Mouse (Mus musculus): ENCODE results near the gene Fam192a. TPM values are rescaled to one million over a fixed set of nuclear protein-coding genes. Genes with fewer than 3 reads are reported as not detected.

The Fam192a gene
- total and polyA plus RNA-seq, 2 experiments from 2014 or later = 44.5 to 79.9 TPM

- H3K9ac ChIP-seq = peak within 1 kb of the TSS; percentile 77
- peak within 1 kb of the TSS; percentile 74 for H3K27ac ChIP-seq (ENCODE audit: low read depth, low read length)
- peaks cover 6% of the 10 kb centered on the region; the same call in 1 of the 2 replicates for H3K4me1 ChIP-seq (ENCODE audit: insufficient read depth)
- under 1% methylated on average over 56 of the region's 81 CpGs for WGBS
- DNase-seq (peak; percentile 76), ATAC-seq (peak; percentile 85)
- H3K4me3 ChIP-seq (ENCODE audit: low read depth, low read length) = peak within 1 kb of the TSS; percentile 63
- H3K9me3 ChIP-seq (ENCODE audit: low read length) = no peaks in the 10 kb centered on the region
- H3K4me2 ChIP-seq (ENCODE audit: low read depth) = peak within 1 kb of the TSS; percentile 92
- peak; percentile 57 for TF ChIP-seq CTCF (IDR thresholded peaks at IDR 0.05; ENCODE audit: low read depth)
- no peaks in the 10 kb centered on the region for H3K27me3 ChIP-seq (ENCODE audit: insufficient read depth, low read length)
- no peaks in the 10 kb centered on the region for H3K36me3 ChIP-seq (ENCODE audit: insufficient read depth)
Measured at GRCm38 (mm10) chr8:94532873-94533671, 68.7 kb downstream of the Fam192a start, which contains the start of gene Cpne2. Gene Cpne2 (plus strand): TSS chr8:94532990.

- Histone ChIP-seq H3K4me2 (ENCODE audit: low read depth) (peak overlapping the region; percentile 92), H3K27ac (ENCODE audit: low read depth, low read length) (peak overlapping the region; percentile 74), H3K9me3 (ENCODE audit: low read length) (no peaks in the 10 kb centered on the region), H3K4me1 (ENCODE audit: insufficient read depth) (peaks cover 6% of the 10 kb centered on the region; the same call in 1 of the 2 replicates), H3K4me3 (ENCODE audit: low read depth, low read length) (peak overlapping the region; percentile 63), H3K9ac (peak overlapping the region; percentile 77), H3K36me3 (ENCODE audit: insufficient read depth) (no peaks in the 10 kb centered on the region), H3K27me3 (ENCODE audit: insufficient read depth, low read length) (no peaks in the 10 kb centered on the region)
- no peak for TF ChIP-seq CTCF (IDR thresholded peaks at IDR 0.05; ENCODE audit: low read depth)
- DNase-seq = no peak
- WGBS = under 1% methylated on average over 33 of the region's 34 CpGs
- peak; percentile 30 for ATAC-seq
Measured at GRCm38 (mm10) chr8:94532525-94532872, 69.3 kb downstream of the Fam192a start.

- TF ChIP-seq CTCF (IDR thresholded peaks at IDR 0.05; ENCODE audit: low read depth) = no peak
- 2% methylated on average over 8 of the region's 8 CpGs for WGBS
- peak; percentile 49 for DNase-seq
Measured at GRCm38 (mm10) chr8:94532000-94532399, 69.8 kb downstream of the Fam192a start.

GRCm38 (mm10) chr8:94530643-94531042, 71.2 kb downstream of the Fam192a start:
- H3K9ac ChIP-seq = no peak overlapping the region
- H3K27me3 ChIP-seq (ENCODE audit: insufficient read depth, low read length) = no peaks in the 10 kb centered on the region
- 90% methylated on average over 4 of the region's 4 CpGs for WGBS

More at GRCm38 (mm10) chr8:94532000-94532399, 69.8 kb downstream of the Fam192a start:
- peak overlapping the region; percentile 63 for H3K4me3 ChIP-seq (ENCODE audit: low read depth, low read length)
- peak; percentile 52 for ATAC-seq
- H3K27me3 ChIP-seq (ENCODE audit: insufficient read depth, low read length) = no peaks in the 10 kb centered on the region
- H3K4me2 ChIP-seq (ENCODE audit: low read depth) = peak overlapping the region; percentile 92
- no peaks in the 10 kb centered on the region for H3K36me3 ChIP-seq (ENCODE audit: insufficient read depth)
- peak overlapping the region; percentile 74 for H3K27ac ChIP-seq (ENCODE audit: low read depth, low read length)
- H3K9me3 ChIP-seq (ENCODE audit: low read length) = no peaks in the 10 kb centered on the region
- peaks cover 6% of the 10 kb centered on the region; the same call in 1 of the 2 replicates for H3K4me1 ChIP-seq (ENCODE audit: insufficient read depth)
- H3K9ac ChIP-seq = peak overlapping the region; percentile 77

GRCm38 (mm10) chr8:94529875-94530274, 71.9 kb downstream of the Fam192a start:
- no peak for DNase-seq
- Histone ChIP-seq H3K36me3 (ENCODE audit: insufficient read depth) (no peaks in the 10 kb centered on the region), H3K9me3 (ENCODE audit: low read length) (no peaks in the 10 kb centered on the region), H3K4me1 (ENCODE audit: insufficient read depth) (no peaks in the 10 kb centered on the region), H3K27ac (ENCODE audit: low read depth, low read length) (no peak overlapping the region), H3K27me3 (ENCODE audit: insufficient read depth, low read length) (no peaks in the 10 kb centered on the region), H3K4me3 (ENCODE audit: low read depth, low read length) (no peak overlapping the region), H3K9ac (no peak overlapping the region), H3K4me2 (ENCODE audit: low read depth) (no peak overlapping the region)
- ATAC-seq = no peak
- no peak for TF ChIP-seq CTCF (IDR thresholded peaks at IDR 0.05; ENCODE audit: low read depth)
- 66% methylated on average over 4 of the region's 4 CpGs for WGBS

More at GRCm38 (mm10) chr8:94530643-94531042, 71.2 kb downstream of the Fam192a start:
- no peak overlapping the region for H3K4me3 ChIP-seq (ENCODE audit: low read depth, low read length)
- no peak for TF ChIP-seq CTCF (IDR thresholded peaks at IDR 0.05; ENCODE audit: low read depth)
- H3K9me3 ChIP-seq (ENCODE audit: low read length) = no peaks in the 10 kb centered on the region
- ATAC-seq (no peak), DNase-seq (no peak)
- no peak overlapping the region for H3K27ac ChIP-seq (ENCODE audit: low read depth, low read length)
- H3K36me3 ChIP-seq (ENCODE audit: insufficient read depth) = no peaks in the 10 kb centered on the region
- H3K4me2 ChIP-seq (ENCODE audit: low read depth) = no peak overlapping the region
- H3K4me1 ChIP-seq (ENCODE audit: insufficient read depth) = peaks cover 5% of the 10 kb centered on the region; the same call in 1 of the 2 replicates

GRCm38 (mm10) chr8:94528245-94528644, 73.6 kb downstream of the Fam192a start:
- WGBS = 43% methylated on average over 4 of the region's 4 CpGs
- no peak overlapping the region for H3K4me3 ChIP-seq (ENCODE audit: low read depth, low read length)
- ATAC-seq = 0 out of 2 replicates have a peak, but pooled peaks have one; percentile 21
- H3K27ac ChIP-seq (ENCODE audit: low read depth, low read length) = no peak overlapping the region
- peak; percentile 93 for TF ChIP-seq CTCF (IDR thresholded peaks at IDR 0.05; ENCODE audit: low read depth)
- no peak overlapping the region for H3K4me2 ChIP-seq (ENCODE audit: low read depth)
- H3K36me3 ChIP-seq (ENCODE audit: insufficient read depth) = no peaks in the 10 kb centered on the region
- H3K4me1 ChIP-seq (ENCODE audit: insufficient read depth) = no peaks in the 10 kb centered on the region
- peak; percentile 77 for DNase-seq
- H3K27me3 ChIP-seq (ENCODE audit: insufficient read depth, low read length) = no peaks in the 10 kb centered on the region
- H3K9ac ChIP-seq = no peak overlapping the region
- no peaks in the 10 kb centered on the region for H3K9me3 ChIP-seq (ENCODE audit: low read length)

- H3K36me3 ChIP-seq (ENCODE audit: insufficient read depth) = no peaks in the 10 kb centered on the region
- no peak overlapping the region for H3K9ac ChIP-seq
- ATAC-seq (no peak), DNase-seq (no peak)
- H3K9me3 ChIP-seq (ENCODE audit: low read length) = no peaks in the 10 kb centered on the region
- no peaks in the 10 kb centered on the region for H3K27me3 ChIP-seq (ENCODE audit: insufficient read depth, low read length)
- no peak overlapping the region for H3K4me2 ChIP-seq (ENCODE audit: low read depth)
- no peak overlapping the region for H3K27ac ChIP-seq (ENCODE audit: low read depth, low read length)
- no peak overlapping the region for H3K4me3 ChIP-seq (ENCODE audit: low read depth, low read length)
- 85% methylated on average over 7 of the region's 7 CpGs for WGBS
- H3K4me1 ChIP-seq (ENCODE audit: insufficient read depth) = no peaks in the 10 kb centered on the region
- TF ChIP-seq CTCF (IDR thresholded peaks at IDR 0.05; ENCODE audit: low read depth) = no peak
Measured at GRCm38 (mm10) chr8:94527178-94527577, 74.6 kb downstream of the Fam192a start.

Measured in forebrain, postnatal 0 days (tissue).